Mouse (Mus musculus) neutrophil, adult 5-6 weeks (primary cell): ENCODE data around the gene Timm29. TPM values are rescaled to one million over a fixed set of nuclear protein-coding genes. Genes with fewer than 3 reads are reported as not detected.

Experiments
- total RNA-seq: library from RNA; stranded (forward); fragments of 200-1000 nt; gene quantifications from 2 replicates; pipeline ENCODE4 v1.2.3, GENCODE M21; 2017

The Timm29 gene
- total RNA-seq, 1 experiment from 2014 or later: 28.5 TPM

Other genes with a start within 250 kb of the Timm29 start
- gene Ilf3, start 224.9 kb upstream of the Timm29 start, total RNA-seq: 58.2 and 67.9 TPM in 2 replicates
- gene Qtrt1, start 180.9 kb upstream of the Timm29 start, total RNA-seq: 19.4 and 22.7 TPM in 2 replicates
- gene Dnm2, start 167.8 kb upstream of the Timm29 start, total RNA-seq: 318 and 340 TPM in 2 replicates
- 4.4 and 5.3 TPM in 2 replicates for gene Tmed1, start 82.5 kb upstream of the Timm29 start, total RNA-seq
- 333 and 359 TPM in 2 replicates for gene AB124611, start 66.5 kb upstream of the Timm29 start, total RNA-seq
- 17.6 and 18.3 TPM in 2 replicates for gene Carm1, start 45.8 kb upstream of the Timm29 start, total RNA-seq
- gene Yipf2, start 106 bp downstream of the Timm29 start, total RNA-seq: 8.1 and 11.1 TPM in 2 replicates
- 70.4 and 71.1 TPM in 2 replicates for gene Smarca4, start 23.4 kb downstream of the Timm29 start, total RNA-seq
- 8.6 and 10.0 TPM in 2 replicates for gene Ldlr, start 130.8 kb downstream of the Timm29 start, total RNA-seq
- 2.7 and 5.2 TPM in 2 replicates for gene Spc24, start 167.6 kb downstream of the Timm29 start, total RNA-seq
- gene Kank2, start 206.0 kb downstream of the Timm29 start, total RNA-seq: 0.23 TPM in 1 of 2 replicates, not detected in the other
- gene Angptl8, start 242.8 kb downstream of the Timm29 start, total RNA-seq: not detected in 2 replicates